Mouse (Mus musculus) forebrain, embryonic 14.5 days (tissue): Measurements from ENCODE around the gene Arhgap10. TPM values are rescaled to one million over a fixed set of nuclear protein-coding genes. Genes with fewer than 3 reads are reported as not detected.

Source experiments
- ATAC-seq: fragments of 200-750 bp; cut with Nextera tagmentation; 2 replicates; pipeline ENCODE4 v1.8.0; 2017; ENCODE audit warnings: mild to moderate bottlenecking, moderate library complexity
- DNase-seq: peaks from one replicate; pipeline ENCODE4 v3.0.0-alpha.2; 2015; ENCODE audit warnings: low spot score
- H3K27ac ChIP-seq: fragments of 300-500 bp; sonication (generic); 2 replicates; pipeline ENCODE4 v1.5.1; 2014; ENCODE audit warnings: low read depth, mild to moderate bottlenecking, control low read depth, low read length, moderate library complexity
- H3K27me3 ChIP-seq: fragments of 300-500 bp; sonication (generic); replicated peaks from 2 replicates; pipeline ENCODE4 v1.6.1; 2014; ENCODE audit warnings: low read length, control low read depth, mixed read lengths; ENCODE audit not compliant: control insufficient read depth, insufficient read depth
- H3K36me3 ChIP-seq: fragments of 300-500 bp; sonication (generic); 2 replicates; pipeline ENCODE4 v1.6.1; 2014; ENCODE audit warnings: low read length, control low read depth; ENCODE audit not compliant: control insufficient read depth, insufficient read depth
- H3K4me1 ChIP-seq: fragments of 300-500 bp; sonication (generic); 2 replicates; pipeline ENCODE4 v1.6.1; 2014; ENCODE audit warnings: antibody characterized with exemption, low read length, control low read depth; ENCODE audit not compliant: control insufficient read depth, insufficient read depth
- H3K4me2 ChIP-seq: fragments of 300-500 bp; sonication (generic); 2 replicates; pipeline ENCODE4 v1.6.1; 2014; ENCODE audit warnings: mild to moderate bottlenecking, control low read depth, low read length
- H3K4me3 ChIP-seq: fragments of 300-500 bp; sonication (generic); 2 replicates; pipeline ENCODE4 v1.5.1; 2014; ENCODE audit warnings: low read depth, low read length, control low read depth
- H3K9ac ChIP-seq: fragments of 300-500 bp; sonication (generic); 2 replicates; pipeline ENCODE4 v1.6.1; 2014; ENCODE audit warnings: mild to moderate bottlenecking, low read length, control low read depth, moderate library complexity
- H3K9me3 ChIP-seq: fragments of 300-500 bp; sonication (generic); replicated peaks from 2 replicates; pipeline ENCODE4 v1.6.1; 2016; ENCODE audit warnings: low read length, control low read depth, mixed read lengths; ENCODE audit not compliant: control insufficient read depth
- WGBS: fragments of 180-500 bp; shearing (Covaris S2); extraction: QIAGEN DNeasy Blood & Tissue Kit; methylation state at CpG from one replicate; pipeline ENCODE4 v1.1.7; 2014; 5-methylcytosine and 5-hydroxymethylcytosine counted together
- polyA plus RNA-seq: library from polyadenylated mRNA; unstranded; fragments of >200 nt; fragmentation: Nextera tagmentation; extraction: Ambion mirVana; gene quantifications from 2 replicates; pipeline ENCODE4 v1.2.1, GENCODE M21; 2014

Arhgap10 gene
- polyA plus RNA-seq, 1 experiment from 2014 or later: 3.6 TPM

- DNase-seq (no peak), ATAC-seq (no peak)
- H3K27ac ChIP-seq: no peak overlapping the region
- H3K9me3 ChIP-seq: no peaks in the 10 kb centered on the region
- no peak overlapping the region for H3K9ac ChIP-seq
- no peak overlapping the region for H3K4me2 ChIP-seq
- no peak overlapping the region for H3K4me3 ChIP-seq
- H3K4me1 ChIP-seq: peaks cover 8% of the 10 kb centered on the region; the same call in 1 of the 2 replicates
- no peaks in the 10 kb centered on the region for H3K36me3 ChIP-seq
- WGBS: 92% methylated on average over 5 of the region's 5 CpGs
- H3K27me3 ChIP-seq: no peaks in the 10 kb centered on the region
Measured at GRCm38 (mm10) chr8:77355344-77355743, 162.4 kb downstream of the Arhgap10 start.

GRCm38 (mm10) chr8:77354189-77354588 is 163.6 kb downstream of the Arhgap10 start:
- Histone ChIP-seq H3K9ac (no peak overlapping the region), H3K4me3 (no peak overlapping the region), H3K36me3 (no peaks in the 10 kb centered on the region), H3K9me3 (no peaks in the 10 kb centered on the region), H3K4me1 (peaks cover 8% of the 10 kb centered on the region; the same call in 1 of the 2 replicates), H3K4me2 (no peak overlapping the region), H3K27ac (no peak overlapping the region), H3K27me3 (no peaks in the 10 kb centered on the region)
- DNase-seq: no peak
- WGBS: 86% methylated on average over 1 of the region's 1 CpGs
- ATAC-seq: no peak

GRCm38 (mm10) chr8:77351177-77351860 is 166.4 kb downstream of the Arhgap10 start:
- no peak; the same call in 1 of the 2 replicates for ATAC-seq
- no peaks in the 10 kb centered on the region for H3K36me3 ChIP-seq
- WGBS: 61% methylated on average over 9 of the region's 9 CpGs
- no peaks in the 10 kb centered on the region for H3K27me3 ChIP-seq
- H3K9ac ChIP-seq: no peak overlapping the region
- H3K9me3 ChIP-seq: no peaks in the 10 kb centered on the region
- no peak overlapping the region for H3K4me3 ChIP-seq
- H3K4me2 ChIP-seq: no peak overlapping the region
- DNase-seq: peak; percentile 43
- H3K4me1 ChIP-seq: peaks cover 8% of the 10 kb centered on the region; the same call in 1 of the 2 replicates
- H3K27ac ChIP-seq: no peak overlapping the region

DNA sequence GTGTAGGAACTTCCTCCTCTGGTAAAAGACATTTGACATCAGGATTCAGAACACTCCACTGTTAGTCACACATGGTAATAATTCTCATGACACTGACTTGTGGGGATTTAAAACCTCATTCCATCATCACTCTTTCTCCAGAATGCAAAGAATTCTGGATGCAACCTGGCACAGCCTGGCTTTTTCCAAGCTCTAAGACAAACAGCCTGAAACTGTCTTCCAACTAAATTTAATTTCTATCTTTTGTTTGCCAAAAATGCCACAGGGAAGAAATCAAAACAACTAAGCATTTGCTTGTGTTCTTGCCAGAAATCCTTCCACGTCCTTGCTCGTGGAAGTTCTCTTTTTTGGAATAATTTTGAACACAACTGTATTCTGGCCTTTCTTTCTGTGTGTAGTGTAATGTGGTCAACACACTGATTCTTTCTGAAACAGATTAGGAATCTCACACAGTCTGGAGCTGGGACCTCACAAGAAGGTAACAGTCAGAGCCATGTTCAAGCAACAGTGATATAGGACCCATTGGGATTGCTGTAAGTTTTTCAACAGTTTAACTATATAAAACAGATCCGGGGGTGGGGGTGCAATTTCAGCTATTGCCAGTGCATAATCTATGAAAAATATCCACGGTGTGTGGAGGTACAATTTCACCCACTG is 167.5 kb downstream of the Arhgap10 start:
- DNase-seq: peak; percentile 19
- no peak overlapping the region for H3K4me2 ChIP-seq
- peaks cover 8% of the 10 kb centered on the region; the same call in 1 of the 2 replicates for H3K4me1 ChIP-seq
- WGBS: 68% methylated on average over 4 of the region's 4 CpGs
- H3K9ac ChIP-seq: no peak overlapping the region
- no peaks in the 10 kb centered on the region for H3K9me3 ChIP-seq
- H3K27me3 ChIP-seq: no peaks in the 10 kb centered on the region
- no peaks in the 10 kb centered on the region for H3K36me3 ChIP-seq
- no peak for ATAC-seq
- H3K4me3 ChIP-seq: no peak overlapping the region
- H3K27ac ChIP-seq: no peak overlapping the region

GRCm38 (mm10) chr8:77343916-77344315 is 173.8 kb downstream of the Arhgap10 start:
- no peaks in the 10 kb centered on the region for H3K27me3 ChIP-seq
- no peak overlapping the region for H3K9ac ChIP-seq
- no peak overlapping the region for H3K4me3 ChIP-seq
- DNase-seq (no peak), ATAC-seq (no peak)
- H3K27ac ChIP-seq: no peak overlapping the region
- WGBS: 84% methylated on average over 6 of the region's 6 CpGs
- H3K9me3 ChIP-seq: no peaks in the 10 kb centered on the region
- H3K4me1 ChIP-seq: no peaks in the 10 kb centered on the region
- H3K36me3 ChIP-seq: no peaks in the 10 kb centered on the region
- H3K4me2 ChIP-seq: no peak overlapping the region

DNA sequence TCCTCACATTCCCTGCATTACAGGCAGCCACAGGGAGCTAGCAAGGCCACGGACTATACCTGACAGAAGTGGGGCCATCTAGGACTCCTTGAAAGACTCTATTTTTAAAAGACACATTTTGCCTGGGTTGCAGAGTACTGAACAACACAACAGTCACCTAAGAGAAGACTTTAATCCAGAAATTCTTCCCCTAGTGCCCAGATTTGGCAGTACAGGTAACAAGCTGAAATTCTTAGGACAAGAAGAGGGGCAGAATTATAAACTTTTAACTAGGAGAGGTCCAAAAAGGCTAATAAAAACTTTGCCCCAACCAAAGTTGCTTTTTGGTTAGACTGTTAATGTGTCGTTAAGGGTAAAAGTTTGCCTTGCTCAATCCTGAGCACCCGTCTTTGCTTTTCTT is 174.4 kb downstream of the Arhgap10 start:
- H3K9ac ChIP-seq: no peak overlapping the region
- no peaks in the 10 kb centered on the region for H3K9me3 ChIP-seq
- no peaks in the 10 kb centered on the region for H3K36me3 ChIP-seq
- 93% methylated on average over 3 of the region's 3 CpGs for WGBS
- no peak for DNase-seq
- no peaks in the 10 kb centered on the region for H3K4me1 ChIP-seq
- no peak overlapping the region for H3K27ac ChIP-seq
- no peak overlapping the region for H3K4me2 ChIP-seq
- H3K4me3 ChIP-seq: no peak overlapping the region
- ATAC-seq: no peak
- H3K27me3 ChIP-seq: no peaks in the 10 kb centered on the region

DNA sequence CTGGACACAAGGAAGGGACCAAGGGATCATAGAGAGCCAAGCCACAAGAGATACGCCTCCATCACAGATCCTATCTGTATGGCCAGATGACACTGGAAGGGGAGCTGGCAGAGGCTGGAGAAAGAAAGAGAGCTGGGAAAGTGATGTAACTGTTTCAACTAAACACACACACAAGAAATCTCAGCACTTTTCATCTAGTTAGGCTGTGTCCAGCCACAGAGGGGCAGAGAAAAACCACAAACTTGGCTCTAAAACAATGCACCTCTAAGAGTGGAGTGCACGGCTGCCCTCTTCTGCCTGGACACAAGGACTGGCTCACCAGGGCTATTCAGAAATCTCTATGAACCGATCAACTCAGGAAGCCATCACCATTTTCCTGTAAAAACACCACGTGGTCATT is 175.6 kb downstream of the Arhgap10 start:
- H3K4me2 ChIP-seq: no peak overlapping the region
- no peak for ATAC-seq
- no peak overlapping the region for H3K27ac ChIP-seq
- no peaks in the 10 kb centered on the region for H3K4me1 ChIP-seq
- H3K9me3 ChIP-seq: no peaks in the 10 kb centered on the region
- H3K4me3 ChIP-seq: no peak overlapping the region
- H3K27me3 ChIP-seq: no peaks in the 10 kb centered on the region
- no peak overlapping the region for H3K9ac ChIP-seq
- WGBS: 72% methylated on average over 4 of the region's 4 CpGs
- no peaks in the 10 kb centered on the region for H3K36me3 ChIP-seq
- no peak for DNase-seq

GRCm38 (mm10) chr8:77341329-77341728 is 176.4 kb downstream of the Arhgap10 start:
- DNase-seq: no peak
- no peak overlapping the region for H3K9ac ChIP-seq
- no peak for ATAC-seq
- no peaks in the 10 kb centered on the region for H3K36me3 ChIP-seq
- H3K4me1 ChIP-seq: no peaks in the 10 kb centered on the region
- no peak overlapping the region for H3K4me3 ChIP-seq
- H3K27ac ChIP-seq: no peak overlapping the region
- no peaks in the 10 kb centered on the region for H3K27me3 ChIP-seq
- no peaks in the 10 kb centered on the region for H3K9me3 ChIP-seq
- no peak overlapping the region for H3K4me2 ChIP-seq
- 71% methylated on average over 9 of the region's 9 CpGs for WGBS

- Histone ChIP-seq H3K27ac (no peak overlapping the region), H3K9me3 (no peaks in the 10 kb centered on the region), H3K9ac (no peak overlapping the region), H3K4me3 (no peak overlapping the region), H3K36me3 (no peaks in the 10 kb centered on the region), H3K4me1 (no peaks in the 10 kb centered on the region), H3K4me2 (no peak overlapping the region), H3K27me3 (no peaks in the 10 kb centered on the region)
- DNase-seq (no peak), ATAC-seq (no peak)
- 47% methylated on average over 6 of the region's 6 CpGs for WGBS
Measured at GRCm38 (mm10) chr8:77340046-77340747, 177.6 kb downstream of the Arhgap10 start.
